Mouse (Mus musculus) lung, embryonic 15.5 days (tissue): ENCODE results near the gene BC016579. TPM values are rescaled to one million over a fixed set of nuclear protein-coding genes. Genes with fewer than 3 reads are reported as not detected.

Experiments used
- ATAC-seq: fragments of 200-750 bp; cut with Nextera tagmentation; 2 replicates; pipeline ENCODE4 v1.8.0; 2017; ENCODE audit warnings: moderate number of reproducible peaks, borderline replicate concordance; ENCODE audit not compliant: low FRiP score, low TSS enrichment; ENCODE audit errors: extremely low read depth
- H3K27ac ChIP-seq: fragments of 300-500 bp; sonication (generic); 2 replicates; pipeline ENCODE4 v1.5.1; 2015; ENCODE audit warnings: moderate library complexity, mild to moderate bottlenecking, inconsistent platforms
- H3K27me3 ChIP-seq: fragments of 300-500 bp; sonication (generic); 2 replicates; pipeline ENCODE4 v1.6.1; 2015; ENCODE audit warnings: inconsistent platforms
- H3K36me3 ChIP-seq: fragments of 300-500 bp; sonication (generic); 2 replicates; pipeline ENCODE4 v1.6.1; 2015; ENCODE audit warnings: inconsistent platforms
- H3K4me1 ChIP-seq: fragments of 300-500 bp; sonication (generic); 2 replicates; pipeline ENCODE4 v1.6.1; 2015; ENCODE audit warnings: inconsistent platforms
- H3K4me2 ChIP-seq: fragments of 300-500 bp; sonication (generic); 2 replicates; pipeline ENCODE4 v1.6.1; 2015; ENCODE audit warnings: inconsistent platforms, mild to moderate bottlenecking, moderate library complexity
- H3K4me3 ChIP-seq: fragments of 300-500 bp; sonication (generic); 2 replicates; pipeline ENCODE4 v1.5.1; 2015; ENCODE audit warnings: mild to moderate bottlenecking, inconsistent platforms
- H3K9ac ChIP-seq: fragments of 300-500 bp; sonication (generic); 2 replicates; pipeline ENCODE4 v1.6.1; 2015; ENCODE audit warnings: inconsistent platforms
- H3K9me3 ChIP-seq: fragments of 300-500 bp; sonication (generic); 2 replicates; pipeline ENCODE4 v1.6.1; 2016; ENCODE audit warnings: inconsistent platforms
- WGBS: fragments of 180-500 bp; shearing (Covaris S2); methylation state at CpG from one replicate; pipeline ENCODE4 v1.1.7; 2015; 5-methylcytosine and 5-hydroxymethylcytosine counted together
- polyA plus RNA-seq: library from polyadenylated mRNA; unstranded; fragments of >200 nt; fragmentation: Nextera tagmentation; extraction: Ambion mirVana; gene quantifications from 2 replicates; pipeline ENCODE4 v1.2.1, GENCODE M21; 2015

Gene BC016579
- polyA plus RNA-seq, 1 experiment from 2014 or later = 0.55 TPM

DNA sequence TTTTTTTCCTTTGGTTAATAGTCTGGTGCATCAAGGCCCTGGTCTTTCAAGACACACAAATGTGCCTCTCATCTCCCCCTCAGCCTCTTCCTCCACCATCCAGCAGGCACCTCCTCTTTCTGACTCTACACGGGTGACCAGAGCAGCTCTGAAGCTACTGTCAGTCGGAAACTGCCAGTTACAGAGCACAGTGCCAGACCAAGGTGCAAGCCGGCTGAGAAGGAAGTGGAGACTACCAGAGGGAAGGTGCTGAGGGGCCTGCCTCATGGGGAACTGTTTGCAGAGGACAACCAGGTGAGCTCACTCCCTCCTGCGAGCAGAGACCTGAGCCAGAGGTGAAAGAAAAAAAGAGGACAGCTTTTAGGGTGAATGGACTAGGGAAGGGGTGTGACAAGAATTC lies 43.6 kb downstream of the BC016579 start, which contains the start of gene Gcsam:
Gene Gcsam (plus strand): TSS at position 114 of the 400 bp plus-strand sequence.
- no peak for ATAC-seq
- Histone ChIP-seq H3K36me3 (no peaks in the 10 kb centered on the region), H3K4me3 (no peak within 1 kb of the TSS), H3K4me1 (0 out of 2 replicates have a peak, but pooled peaks cover 8% of the 10 kb centered on the region), H3K27me3 (no peaks in the 10 kb centered on the region), H3K4me2 (no peak within 1 kb of the TSS), H3K9ac (no peak within 1 kb of the TSS), H3K9me3 (no peaks in the 10 kb centered on the region), H3K27ac (peak within 1 kb of the TSS; percentile 21; the same call in 1 of the 2 replicates)
- 35% methylated on average over 4 of the region's 4 CpGs for WGBS

DNA sequence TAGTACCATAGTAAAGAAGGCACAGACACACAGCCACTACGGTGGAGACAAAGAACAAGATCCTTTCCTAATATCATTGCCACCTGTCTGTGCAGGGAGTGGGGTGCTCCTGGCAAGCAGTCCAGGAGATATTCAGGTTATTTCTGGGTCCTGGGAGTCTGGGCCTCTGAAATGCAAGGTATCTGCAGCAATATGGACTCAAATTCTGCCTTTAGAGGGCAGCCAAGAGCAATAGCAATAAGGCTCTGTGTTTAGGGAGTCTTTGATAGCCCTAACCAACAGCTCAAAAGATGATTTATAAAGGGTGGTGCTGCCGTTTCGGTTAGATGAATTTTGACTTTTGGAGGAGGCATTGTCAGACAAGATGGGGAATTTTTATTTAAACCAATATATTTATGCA lies 44.6 kb downstream of the BC016579 start:
- H3K27me3 ChIP-seq = no peaks in the 10 kb centered on the region
- WGBS = 56% methylated on average over 3 of the region's 3 CpGs
- H3K27ac ChIP-seq = peak overlapping the region; percentile 21; the same call in 1 of the 2 replicates
- H3K36me3 ChIP-seq = no peaks in the 10 kb centered on the region
- H3K4me2 ChIP-seq = no peak overlapping the region
- no peaks in the 10 kb centered on the region for H3K9me3 ChIP-seq
- H3K9ac ChIP-seq = no peak overlapping the region
- H3K4me3 ChIP-seq = no peak overlapping the region
- H3K4me1 ChIP-seq = 0 out of 2 replicates have a peak, but pooled peaks cover 8% of the 10 kb centered on the region
- 0 out of 2 replicates have a peak, but pooled peaks have one; percentile 43 for ATAC-seq

DNA sequence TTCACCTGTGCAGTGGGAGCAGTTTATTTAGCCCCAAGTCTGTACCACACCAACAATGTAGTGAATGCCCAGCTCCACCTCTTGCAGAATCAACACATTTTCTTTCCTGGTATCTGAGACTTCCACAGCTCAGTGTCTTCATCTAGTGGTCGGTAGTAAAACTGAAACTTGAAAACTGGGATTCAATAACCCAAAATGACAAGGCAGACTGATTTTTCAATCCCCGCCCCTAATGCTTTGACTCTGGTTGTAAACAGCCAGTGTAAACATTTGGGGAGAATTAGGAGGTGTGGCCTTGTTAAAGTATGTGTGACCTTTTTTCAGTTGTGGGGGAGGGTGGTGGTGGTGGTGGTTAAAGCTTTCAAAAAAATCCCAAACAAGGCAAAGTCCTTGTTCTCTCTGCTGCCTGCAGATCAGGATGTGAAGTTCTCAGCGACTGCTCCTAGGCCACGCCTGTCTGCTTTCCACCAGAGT lies 45.4 kb downstream of the BC016579 start:
- no peak overlapping the region for H3K9ac ChIP-seq
- peak; percentile 81; the same call in 1 of the 2 replicates for ATAC-seq
- 0 out of 2 replicates have a peak overlapping the region, but pooled peaks have one; percentile 4 for H3K4me2 ChIP-seq

DNA sequence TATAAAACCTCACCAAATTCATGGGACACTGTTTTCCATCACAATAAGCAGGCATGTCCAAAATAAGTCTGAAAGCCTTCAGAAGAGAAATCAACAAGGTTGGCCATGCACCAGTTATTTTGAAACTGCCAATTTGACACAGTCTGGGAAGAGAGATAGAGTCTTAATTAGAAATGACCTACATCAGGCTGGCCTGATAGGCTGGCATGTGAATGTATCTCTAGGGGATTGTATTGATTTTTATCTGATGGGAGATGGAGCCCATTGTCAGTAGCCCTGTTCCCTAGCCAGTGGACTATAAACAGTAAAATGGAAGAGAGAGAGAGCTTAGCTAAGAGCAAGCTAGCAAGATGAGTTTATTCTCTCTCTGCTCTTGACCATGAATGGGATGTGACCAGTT lies 58.4 kb downstream of the BC016579 start:
- no peak overlapping the region for H3K27ac ChIP-seq
- H3K27me3 ChIP-seq = no peaks in the 10 kb centered on the region
- no peak overlapping the region for H3K4me3 ChIP-seq
- no peaks in the 10 kb centered on the region for H3K9me3 ChIP-seq
- no peak overlapping the region for H3K9ac ChIP-seq
- H3K4me1 ChIP-seq = no peaks in the 10 kb centered on the region
- H3K36me3 ChIP-seq = no peaks in the 10 kb centered on the region
- no peak overlapping the region for H3K4me2 ChIP-seq
- ATAC-seq = no peak

More for the DNA sequence above, 45.4 kb downstream of the BC016579 start:
- no peak overlapping the region for H3K4me3 ChIP-seq
- 20% methylated on average over 4 of the region's 4 CpGs for WGBS
- H3K36me3 ChIP-seq = no peaks in the 10 kb centered on the region
- no peaks in the 10 kb centered on the region for H3K9me3 ChIP-seq
- peak overlapping the region; percentile 21; the same call in 1 of the 2 replicates for H3K27ac ChIP-seq
- H3K4me1 ChIP-seq = 0 out of 2 replicates have a peak, but pooled peaks cover 8% of the 10 kb centered on the region
- H3K27me3 ChIP-seq = no peaks in the 10 kb centered on the region

- WGBS = 83% methylated on average over 1 of the region's 1 CpGs
- Histone ChIP-seq H3K36me3 (no peaks in the 10 kb centered on the region), H3K27ac (no peak overlapping the region), H3K4me3 (no peak overlapping the region), H3K9me3 (no peaks in the 10 kb centered on the region), H3K4me1 (no peaks in the 10 kb centered on the region), H3K27me3 (no peaks in the 10 kb centered on the region), H3K9ac (no peak overlapping the region), H3K4me2 (no peak overlapping the region)
- no peak for ATAC-seq
Observed at GRCm38 (mm10) chr16:45593656-45594055, 60.2 kb downstream of the BC016579 start.

DNA sequence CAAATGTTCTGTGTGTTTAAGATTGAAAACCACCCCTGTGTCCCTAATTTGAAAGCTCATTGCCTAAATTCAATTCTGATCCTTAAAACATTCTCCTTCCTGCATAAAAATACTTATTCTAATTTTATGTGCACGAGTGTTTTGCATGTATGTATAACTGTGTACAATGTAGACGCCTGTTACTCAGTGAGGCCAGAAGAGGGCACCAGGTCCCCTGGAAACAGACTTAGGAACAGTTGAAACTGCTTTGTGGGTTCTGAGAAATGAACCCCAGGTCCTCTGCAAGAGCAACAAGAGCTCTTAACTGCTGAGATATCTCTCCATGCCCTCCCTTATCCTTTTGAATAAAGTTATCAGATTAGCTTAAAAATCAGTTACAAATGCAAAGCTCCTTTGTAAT lies 71.4 kb downstream of the BC016579 start:
- no peak for ATAC-seq
- 26% methylated on average over 2 of the region's 2 CpGs for WGBS

DNA sequence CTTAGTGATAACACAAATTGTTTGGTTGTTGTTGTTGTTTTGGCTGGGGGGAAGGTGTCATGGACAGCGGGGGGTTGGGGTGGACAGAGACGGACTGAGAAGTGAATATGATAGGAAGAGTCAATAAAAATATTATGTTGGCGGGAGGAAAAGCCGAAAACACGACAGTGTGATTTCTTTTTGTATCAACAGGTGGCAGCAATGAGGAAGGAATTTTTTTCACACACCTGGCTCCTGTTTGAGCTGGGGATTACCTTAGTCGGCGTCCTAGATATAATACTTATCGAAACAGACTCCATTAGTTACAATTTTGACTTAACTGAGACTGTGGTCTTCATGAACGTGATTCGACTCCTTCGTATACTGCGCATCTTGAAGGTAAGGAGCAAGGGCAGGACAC lies 74.0 kb downstream of the BC016579 start:
- H3K9me3 ChIP-seq = no peaks in the 10 kb centered on the region
- H3K4me3 ChIP-seq = no peak overlapping the region
- H3K36me3 ChIP-seq = no peaks in the 10 kb centered on the region
- H3K9ac ChIP-seq = no peak overlapping the region
- 48% methylated on average over 12 of the region's 12 CpGs for WGBS
- ATAC-seq = no peak
- H3K4me1 ChIP-seq = no peaks in the 10 kb centered on the region
- H3K27ac ChIP-seq = no peak overlapping the region
- H3K4me2 ChIP-seq = no peak overlapping the region
- no peaks in the 10 kb centered on the region for H3K27me3 ChIP-seq

More for the DNA sequence above, 71.4 kb downstream of the BC016579 start:
- no peaks in the 10 kb centered on the region for H3K9me3 ChIP-seq
- H3K9ac ChIP-seq = no peak overlapping the region
- no peak overlapping the region for H3K4me3 ChIP-seq
- no peaks in the 10 kb centered on the region for H3K4me1 ChIP-seq
- no peak overlapping the region for H3K4me2 ChIP-seq
- no peak overlapping the region for H3K27ac ChIP-seq
- no peaks in the 10 kb centered on the region for H3K27me3 ChIP-seq
- no peaks in the 10 kb centered on the region for H3K36me3 ChIP-seq

Other genes with a start within 250 kb of the BC016579 start
- 68.5 and 73.7 TPM in 2 replicates for gene Cd200, start 245.0 kb downstream of the BC016579 start, polyA plus RNA-seq
- gene Gm609, start 161.1 kb downstream of the BC016579 start, polyA plus RNA-seq = not detected in 2 replicates
- gene Gm17783, start 122.0 kb downstream of the BC016579 start, polyA plus RNA-seq = not detected in 2 replicates
- not detected in 2 replicates for gene Slc9c1, start 118.8 kb downstream of the BC016579 start, polyA plus RNA-seq
- 0.10 and 0.40 TPM in 2 replicates for gene Gcsam, start 43.7 kb downstream of the BC016579 start, polyA plus RNA-seq
- 0.10 TPM in 1 of 2 replicates, not detected in the other for gene Tmprss7, start 39.6 kb upstream of the BC016579 start, polyA plus RNA-seq
- gene Tagln3, start 70.5 kb upstream of the BC016579 start, polyA plus RNA-seq = 3.9 and 4.9 TPM in 2 replicates
- gene Abhd10, start 88.9 kb upstream of the BC016579 start, polyA plus RNA-seq = 34.0 and 36.3 TPM in 2 replicates